Mouse (Mus musculus): ENCODE data around the gene Vmn1r209.
"Not testable (repeated sequence)": the region's sequence is repeated elsewhere in the genome, so short reads cannot be mapped to it uniquely, and the experiment has no call there.

Gene Vmn1r209

DNA sequence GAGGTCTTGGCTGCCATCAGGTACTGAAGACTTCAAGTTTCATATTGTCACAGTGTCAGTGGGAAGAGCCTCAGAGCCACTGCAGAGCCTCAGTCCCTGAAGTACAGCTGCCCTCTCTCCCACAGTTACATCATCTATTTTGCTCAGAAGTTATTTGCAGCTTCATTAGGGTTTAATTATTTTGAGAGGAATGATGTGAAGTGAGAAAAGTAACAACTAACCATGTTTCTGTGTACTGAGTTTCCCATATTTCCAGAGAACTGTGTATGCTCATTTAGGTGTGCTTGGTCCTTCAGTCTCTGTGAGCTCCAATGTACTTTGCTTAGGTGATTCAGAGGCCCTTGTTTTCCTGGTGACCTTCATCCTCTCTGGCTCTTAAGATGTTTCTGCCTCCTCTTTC, at the start of gene Vmn1r209:
TSS of gene Vmn1r209 (minus strand) at position 101 of the 400 bp plus-strand sequence.
- DNase-seq, result not testable (repeated sequence)

GRCm38 (mm10) chr13:22857461-22857860, 48.0 kb upstream of the Vmn1r209 start, which contains the start of gene Vmn1r211:
Gene Vmn1r211, minus strand, starts transcription at chr13:22857561.
- no peak for DNase-seq

GRCm38 (mm10) chr13:22854760-22855159, 45.3 kb upstream of the Vmn1r209 start:
- no peak for DNase-seq

- no peak for DNase-seq
These were observed 37.3 kb upstream of the Vmn1r209 start for GRCm38 (mm10) chr13:22846798-22847197.

DNA sequence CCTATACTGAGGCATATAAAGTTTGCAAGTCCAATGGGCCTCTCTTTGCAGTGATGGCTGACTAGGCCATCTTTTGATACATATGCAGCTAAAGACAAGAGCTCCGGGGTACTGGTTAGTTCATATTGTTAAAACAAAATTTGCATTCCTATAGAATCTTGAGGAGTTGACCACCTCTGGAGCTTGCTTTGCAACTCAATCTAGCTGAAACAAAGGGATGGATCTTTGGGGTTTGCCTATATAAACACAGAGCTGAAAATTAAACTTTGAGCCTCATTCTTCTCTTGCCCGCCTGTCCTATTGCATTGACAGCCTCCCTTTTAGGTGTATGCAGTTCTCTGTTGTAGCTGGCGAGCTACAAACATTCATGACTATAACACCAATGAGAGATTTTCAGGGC, 34.8 kb upstream of the Vmn1r209 start:
- not testable (repeated sequence) for DNase-seq

DNA sequence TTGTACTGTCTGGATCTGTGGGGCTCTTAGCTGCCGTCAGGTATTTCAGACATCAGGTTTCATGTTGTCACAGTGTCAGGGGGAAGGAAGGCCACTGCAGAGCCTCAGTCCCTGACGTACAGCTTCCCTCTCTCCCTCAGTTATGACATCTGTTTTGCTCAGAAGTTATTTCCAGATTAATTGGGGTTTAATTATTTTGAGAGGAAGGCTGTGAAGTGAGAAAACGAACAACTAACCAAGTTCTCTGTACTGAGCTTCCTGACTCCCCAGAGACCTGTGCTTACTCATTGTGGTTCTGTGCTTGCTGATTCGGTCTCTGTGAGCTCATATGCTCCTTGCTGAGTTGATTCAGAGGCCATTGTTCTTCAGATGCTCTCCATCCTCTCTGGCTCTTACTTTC, 21.8 kb upstream of the Vmn1r209 start, which contains the start of gene Vmn1r210:
TSS of gene Vmn1r210 (minus strand) at position 101 of the 400 bp plus-strand sequence.
- DNase-seq, result no peak

- not testable (repeated sequence) for DNase-seq
These were observed 19.9 kb upstream of the Vmn1r209 start for GRCm38 (mm10) chr13:22829395-22829794.

DNA sequence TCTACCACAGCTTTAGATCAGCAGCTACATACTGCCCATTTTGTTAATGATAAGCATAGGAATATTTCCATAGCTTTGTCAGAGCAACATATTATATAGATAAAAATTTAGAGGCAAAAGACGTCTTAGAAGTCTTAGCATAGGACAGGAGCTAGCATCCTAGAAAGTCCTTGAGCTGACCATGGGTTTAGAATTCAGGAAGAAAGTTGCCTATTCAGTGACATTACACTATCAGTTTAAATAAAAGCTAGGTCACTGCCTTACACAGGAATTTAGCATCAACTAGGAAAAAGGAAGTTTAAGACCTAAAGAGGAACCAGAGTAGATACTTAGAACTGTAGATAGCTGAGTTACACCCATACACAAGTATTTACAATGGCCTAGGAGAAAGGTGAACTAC, 12.1 kb upstream of the Vmn1r209 start:
- not testable (repeated sequence) for DNase-seq

GRCm38 (mm10) chr13:22788096-22788495, 21.4 kb downstream of the Vmn1r209 start:
- DNase-seq, result not testable (repeated sequence)

- DNase-seq, result not testable (repeated sequence)
These were observed 25.3 kb downstream of the Vmn1r209 start for GRCm38 (mm10) chr13:22784159-22784558.

DNA sequence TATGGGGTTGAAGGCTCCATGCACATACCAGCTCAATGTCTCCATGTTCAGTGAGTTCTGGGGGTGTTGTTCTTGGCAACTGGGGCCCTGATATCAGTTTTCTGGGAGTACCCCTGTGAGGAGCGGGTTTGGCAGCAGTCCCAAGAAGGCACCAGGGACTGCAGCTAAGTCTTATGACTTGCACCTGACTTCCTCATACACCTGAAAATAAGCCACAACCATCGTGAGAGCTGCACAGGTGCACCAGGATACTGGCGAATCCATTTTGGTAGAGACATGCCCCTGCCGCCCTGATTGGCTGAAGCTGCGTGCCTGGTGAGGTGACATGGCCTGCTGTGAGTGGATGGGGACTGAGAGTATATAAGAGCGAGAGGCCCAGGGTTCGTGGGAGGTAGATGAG, 32.2 kb downstream of the Vmn1r209 start, which contains the start of gene Vmn1r208:
TSS of gene Vmn1r208 (minus strand) at position 101 of the 400 bp plus-strand sequence.
- not testable (repeated sequence) for DNase-seq

- DNase-seq, result not testable (repeated sequence)
These were observed 37.9 kb downstream of the Vmn1r209 start for GRCm38 (mm10) chr13:22771592-22771991.
